ENCODE assay signal across 9 mouse cellular contexts in the genomic region with DNA sequence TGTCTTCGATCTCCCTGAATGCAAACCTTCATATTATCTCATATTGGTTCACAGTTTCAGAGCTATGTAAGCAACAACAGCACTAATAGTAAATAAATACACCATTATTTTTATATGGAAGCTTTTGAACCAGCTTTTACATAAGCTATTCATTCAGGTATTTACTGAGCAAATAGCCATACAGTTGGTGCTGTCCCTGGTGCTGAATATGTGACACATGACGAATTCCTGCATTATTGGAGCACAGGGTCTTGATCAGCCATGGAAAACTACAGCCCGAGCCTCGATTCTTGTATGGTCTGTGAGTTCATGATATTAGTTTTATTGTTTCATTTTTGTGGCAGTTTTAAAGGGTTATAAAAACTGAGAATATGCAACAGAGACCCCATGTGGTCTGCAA.
DNase-seq lines count a peak whose midpoint lies in the region; ATAC-seq lines count a peak whose summit lies in the region.
"Had no signal": no experiment of that assay in that cellular context is flagged by ENCODE, and none has a peak within 500 bp of the region (broad histone marks: within the 10 kb centered on the region; RNA-seq: fewer than 3 reads in every experiment).

No protein-coding gene starts in this region.

- H3K9me3 ChIP-seq in forebrain, embryonic 10.5 days, result no peaks in the 10 kb centered on the region
- no peaks in the 10 kb centered on the region for H3K9me3 ChIP-seq in forebrain, embryonic 15.5 days
- H3K9me3 ChIP-seq in midbrain, embryonic 10.5 days (replicated peaks), result no peaks in the 10 kb centered on the region
- H3K9me3 ChIP-seq in midbrain, embryonic 11.5 days (ENCODE audit: control insufficient read depth, low read length), result no peaks in the 10 kb centered on the region

- no peak overlapping the region for H3K4me3 ChIP-seq in forebrain, embryonic 10.5 days
- no peak overlapping the region for H3K4me3 ChIP-seq in forebrain, embryonic 15.5 days
- no peak overlapping the region for H3K4me3 ChIP-seq in midbrain, embryonic 10.5 days
- H3K4me3 ChIP-seq in midbrain, embryonic 11.5 days (ENCODE audit: low read depth, low read length), result no peak overlapping the region

- no peak overlapping the region for H3K27ac ChIP-seq in forebrain, embryonic 10.5 days
- no peak overlapping the region for H3K27ac ChIP-seq in forebrain, embryonic 15.5 days (replicated peaks)
- H3K27ac ChIP-seq in midbrain, embryonic 10.5 days (replicated peaks), result no peak overlapping the region
- H3K27ac ChIP-seq in midbrain, embryonic 11.5 days (ENCODE audit: low read depth, low read length), result no peak overlapping the region

- 72% methylated on average over 4 of the region's 4 CpGs for WGBS in forebrain, embryonic 10.5 days
- 65% methylated on average over 4 of the region's 4 CpGs for WGBS in forebrain, embryonic 15.5 days
- whole genome bisulfite sequencing in midbrain, embryonic 10.5 days, result 69% methylated on average over 4 of the region's 4 CpGs
- WGBS in midbrain, embryonic 11.5 days, result 68% methylated on average over 4 of the region's 4 CpGs

- no peaks in the 10 kb centered on the region for H3K36me3 ChIP-seq in forebrain, embryonic 10.5 days (replicated peaks)
- no peaks in the 10 kb centered on the region for H3K36me3 ChIP-seq in forebrain, embryonic 15.5 days
- no peaks in the 10 kb centered on the region for H3K36me3 ChIP-seq in midbrain, embryonic 10.5 days
- H3K36me3 ChIP-seq in midbrain, embryonic 11.5 days (ENCODE audit: control insufficient read depth, insufficient read depth, low read length), result no peaks in the 10 kb centered on the region

- H3K4me1 ChIP-seq in forebrain, embryonic 10.5 days, result no peaks in the 10 kb centered on the region
- no peaks in the 10 kb centered on the region for H3K4me1 ChIP-seq in forebrain, embryonic 15.5 days
- H3K4me1 ChIP-seq in midbrain, embryonic 10.5 days, result no peaks in the 10 kb centered on the region
- no peaks in the 10 kb centered on the region for H3K4me1 ChIP-seq in midbrain, embryonic 11.5 days (ENCODE audit: control insufficient read depth, insufficient read depth, low read length)

- no peak overlapping the region for H3K4me2 ChIP-seq in forebrain, embryonic 15.5 days (replicated peaks)
- no peak overlapping the region for H3K4me2 ChIP-seq in midbrain, embryonic 11.5 days

- H3K27me3 ChIP-seq in forebrain, embryonic 10.5 days (ENCODE audit: poor library complexity, severe bottlenecking), result no peaks in the 10 kb centered on the region
- H3K27me3 ChIP-seq in forebrain, embryonic 15.5 days, result no peaks in the 10 kb centered on the region
- no peaks in the 10 kb centered on the region for H3K27me3 ChIP-seq in midbrain, embryonic 10.5 days (ENCODE audit: low read depth, poor library complexity, severe bottlenecking)
- H3K27me3 ChIP-seq in midbrain, embryonic 11.5 days (ENCODE audit: control insufficient read depth, insufficient read depth, low read length), result no peaks in the 10 kb centered on the region

- peak; percentile 38 for DNase-seq in forebrain, embryonic 10.5 days (ENCODE audit: extremely low spot score, low spot score)
- peak; percentile 13 for DNase-seq in midbrain, embryonic 10.5 days (ENCODE audit: low spot score)
- no peak for DNase-seq in midbrain, embryonic 11.5 days (ENCODE audit: low spot score, missing footprints)
- peak; percentile 64 for DNase-seq in embryo, embryonic 11.5 days (ENCODE audit: low read depth, low spot score)
- DNase-seq in retina, embryonic 14.5 days (ENCODE audit: low spot score), result peak; percentile 77
- no peak for DNase-seq in layer of hippocampus, postnatal 25 days (ENCODE audit: extremely low spot score in 1 of 2, low spot score in 1 of 2)
- no peak for DNase-seq in cerebellum, adult 18-20 months
- DNase-seq: right cerebral cortex, postnatal 25 days had no signal

- ATAC-seq in forebrain, embryonic 15.5 days (replicated peaks), result no peak
- ATAC-seq in midbrain, embryonic 11.5 days (ENCODE audit: low FRiP score), result no peak

- H3K9ac ChIP-seq in forebrain, embryonic 15.5 days (replicated peaks), result no peak overlapping the region
- H3K9ac ChIP-seq in midbrain, embryonic 11.5 days (ENCODE audit: low read length), result no peak overlapping the region

Comparison
In these comparisons a context has a peak if more than half of its experiments do, and no peak if none do; other contexts are left out.
1. DNase-seq: peak in forebrain, embryonic 10.5 days (single experiment), midbrain, embryonic 10.5 days (single experiment), embryo, embryonic 11.5 days (single experiment) and retina, embryonic 14.5 days (single experiment); none in midbrain, embryonic 11.5 days (single experiment), layer of hippocampus, postnatal 25 days (0 of 2) and cerebellum, adult 18-20 months (0 of 2).